Mouse (Mus musculus): ENCODE data around the gene Dennd4a.

DNA sequence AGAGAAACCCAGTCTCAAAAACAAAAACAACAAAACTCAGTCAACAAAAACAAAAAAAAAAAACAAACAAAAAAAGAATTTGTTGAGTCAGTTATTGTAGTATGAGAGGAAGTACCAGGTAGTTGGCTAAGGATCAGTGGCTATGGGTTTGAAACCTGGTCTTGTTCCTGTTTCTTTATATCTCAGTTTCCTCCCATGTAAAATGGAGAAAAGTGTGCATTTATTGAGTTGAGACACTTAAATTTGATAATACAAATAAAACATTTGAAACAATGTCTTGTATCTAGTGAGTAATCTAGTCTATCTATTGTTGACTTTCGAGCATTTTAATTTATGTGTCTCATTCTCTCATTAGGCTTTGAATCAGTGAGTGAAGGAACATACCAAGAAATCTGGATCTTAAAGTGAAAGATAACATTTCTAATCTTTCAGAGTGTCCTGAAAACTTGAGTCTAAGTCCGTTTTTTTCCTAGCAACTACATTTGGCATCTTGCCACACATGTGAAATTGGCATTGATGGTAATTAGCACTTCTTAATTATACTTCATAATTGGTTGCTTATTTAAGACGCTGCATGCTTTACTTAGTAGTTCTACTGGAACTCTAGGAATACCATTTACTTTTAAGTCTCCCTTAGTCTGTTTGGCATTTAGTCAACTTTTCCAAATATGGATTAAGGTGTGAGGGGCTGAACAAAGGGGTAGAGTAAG is 9.1 kb downstream of the Dennd4a start:
- no peak for TF ChIP-seq EP300 (optimal IDR thresholded peaks at IDR 0.05)
- TF ChIP-seq CTCF (IDR thresholded peaks at IDR 0.05; ENCODE audit: low read depth) = no peak

Data from stomach, postnatal 0 days (tissue).